Mouse (Mus musculus): ENCODE measurements around the gene Cnrip1. TPM values are rescaled to one million over a fixed set of nuclear protein-coding genes. Genes with fewer than 3 reads are reported as not detected.
"Not testable (repeated sequence)": the region's sequence is repeated elsewhere in the genome, so short reads cannot be mapped to it uniquely, and the experiment has no call there.

Cnrip1 gene
- polyA plus RNA-seq, 1 experiment from 2014 or later, result 20.8 TPM

- Histone ChIP-seq H3K9me3 (no peaks in the 10 kb centered on the region), H3K27me3 (no peaks in the 10 kb centered on the region), H3K9ac (no peak overlapping the region), H3K4me3 (no peak overlapping the region), H3K4me1 (no peaks in the 10 kb centered on the region), H3K4me2 (no peak overlapping the region), H3K36me3 (no peaks in the 10 kb centered on the region), H3K27ac (no peak overlapping the region)
- 87% methylated on average over 2 of the region's 2 CpGs for WGBS
- no peak for ATAC-seq (ENCODE audit: insufficient number of reproducible peaks, low FRiP score, low TSS enrichment, low read depth)
Measured at GRCm38 (mm10) chr11:17045806-17046205, 5.6 kb upstream of the Cnrip1 start.

GRCm38 (mm10) chr11:17052476-17053049, 1.2 kb downstream of the Cnrip1 start:
- no peak for ATAC-seq (ENCODE audit: insufficient number of reproducible peaks, low FRiP score, low TSS enrichment, low read depth)
- no peaks in the 10 kb centered on the region for H3K27me3 ChIP-seq
- H3K9ac ChIP-seq, result peak overlapping the region; percentile 43
- H3K4me3 ChIP-seq, result peak overlapping the region; percentile 47
- no peak overlapping the region for H3K27ac ChIP-seq
- H3K4me2 ChIP-seq, result peak overlapping the region; percentile 64
- no peaks in the 10 kb centered on the region for H3K36me3 ChIP-seq
- H3K9me3 ChIP-seq, result no peaks in the 10 kb centered on the region
- 15% methylated on average over 6 of the region's 6 CpGs for WGBS
- H3K4me1 ChIP-seq, result peaks cover 17% of the 10 kb centered on the region; the same call in 1 of the 2 replicates

- not testable (repeated sequence) for H3K36me3 ChIP-seq; H3K27ac ChIP-seq; H3K4me3 ChIP-seq; H3K9ac ChIP-seq; ATAC-seq (ENCODE audit: insufficient number of reproducible peaks, low FRiP score, low TSS enrichment, low read depth); H3K9me3 ChIP-seq; H3K4me2 ChIP-seq; H3K4me1 ChIP-seq; H3K27me3 ChIP-seq
- 86% methylated on average over 2 of the region's 2 CpGs for WGBS
Measured at GRCm38 (mm10) chr11:17069360-17069759, 18.0 kb downstream of the Cnrip1 start.

- H3K4me3 ChIP-seq, result no peak overlapping the region
- 79% methylated on average over 2 of the region's 2 CpGs for WGBS
- no peak overlapping the region for H3K4me2 ChIP-seq
- no peak for ATAC-seq (ENCODE audit: insufficient number of reproducible peaks, low FRiP score, low TSS enrichment, low read depth)
- H3K27me3 ChIP-seq, result no peaks in the 10 kb centered on the region
- no peak overlapping the region for H3K27ac ChIP-seq
- no peaks in the 10 kb centered on the region for H3K36me3 ChIP-seq
- no peaks in the 10 kb centered on the region for H3K4me1 ChIP-seq
- no peaks in the 10 kb centered on the region for H3K9me3 ChIP-seq
- no peak overlapping the region for H3K9ac ChIP-seq
Measured at GRCm38 (mm10) chr11:17075656-17076055, 24.3 kb downstream of the Cnrip1 start.

- ATAC-seq (ENCODE audit: insufficient number of reproducible peaks, low FRiP score, low TSS enrichment, low read depth), result no peak
- H3K4me3 ChIP-seq, result no peak overlapping the region
Measured at GRCm38 (mm10) chr11:17082086-17082485, 30.7 kb downstream of the Cnrip1 start.

GRCm38 (mm10) chr11:17082953-17083352, 31.6 kb downstream of the Cnrip1 start:
- ATAC-seq (ENCODE audit: insufficient number of reproducible peaks, low FRiP score, low TSS enrichment, low read depth), result peak; percentile 69; the same call in 1 of the 2 replicates
- WGBS, result 21% methylated on average over 2 of the region's 2 CpGs
- H3K27me3 ChIP-seq, result no peaks in the 10 kb centered on the region

More at GRCm38 (mm10) chr11:17082086-17082485, 30.7 kb downstream of the Cnrip1 start:
- no peaks in the 10 kb centered on the region for H3K27me3 ChIP-seq
- 54% methylated on average over 3 of the region's 3 CpGs for WGBS
- no peaks in the 10 kb centered on the region for H3K36me3 ChIP-seq
- peaks cover 18% of the 10 kb centered on the region for H3K4me1 ChIP-seq
- H3K4me2 ChIP-seq, result no peak overlapping the region
- no peaks in the 10 kb centered on the region for H3K9me3 ChIP-seq
- H3K27ac ChIP-seq, result no peak overlapping the region
- no peak overlapping the region for H3K9ac ChIP-seq

GRCm38 (mm10) chr11:17083455-17083854, 32.1 kb downstream of the Cnrip1 start:
- H3K36me3 ChIP-seq, result no peaks in the 10 kb centered on the region
- no peaks in the 10 kb centered on the region for H3K27me3 ChIP-seq
- peak; percentile 71 for ATAC-seq (ENCODE audit: insufficient number of reproducible peaks, low FRiP score, low TSS enrichment, low read depth)
- no peak overlapping the region for H3K4me3 ChIP-seq
- peaks cover 18% of the 10 kb centered on the region for H3K4me1 ChIP-seq
- no peak overlapping the region for H3K9ac ChIP-seq
- H3K9me3 ChIP-seq, result no peaks in the 10 kb centered on the region
- H3K4me2 ChIP-seq, result no peak overlapping the region
- 63% methylated on average over 3 of the region's 3 CpGs for WGBS
- no peak overlapping the region; the same call in 1 of the 2 replicates for H3K27ac ChIP-seq

More at GRCm38 (mm10) chr11:17082953-17083352, 31.6 kb downstream of the Cnrip1 start:
- H3K4me2 ChIP-seq, result no peak overlapping the region
- H3K4me3 ChIP-seq, result no peak overlapping the region
- peaks cover 18% of the 10 kb centered on the region for H3K4me1 ChIP-seq
- H3K27ac ChIP-seq, result no peak overlapping the region
- no peaks in the 10 kb centered on the region for H3K36me3 ChIP-seq
- no peaks in the 10 kb centered on the region for H3K9me3 ChIP-seq
- H3K9ac ChIP-seq, result no peak overlapping the region

- Histone ChIP-seq H3K4me3 (no peak overlapping the region), H3K9ac (no peak overlapping the region), H3K27me3 (no peaks in the 10 kb centered on the region), H3K27ac (no peak overlapping the region), H3K36me3 (no peaks in the 10 kb centered on the region), H3K4me1 (peaks cover 18% of the 10 kb centered on the region), H3K9me3 (no peaks in the 10 kb centered on the region), H3K4me2 (no peak overlapping the region)
- WGBS, result 34% methylated on average over 1 of the region's 1 CpGs
- peak; percentile 55 for ATAC-seq (ENCODE audit: insufficient number of reproducible peaks, low FRiP score, low TSS enrichment, low read depth)
Measured at GRCm38 (mm10) chr11:17083866-17084265, 32.5 kb downstream of the Cnrip1 start.

- Histone ChIP-seq H3K9me3 (no peaks in the 10 kb centered on the region), H3K27me3 (no peaks in the 10 kb centered on the region), H3K27ac (no peak overlapping the region), H3K4me3 (no peak overlapping the region), H3K4me2 (no peak overlapping the region), H3K9ac (no peak overlapping the region), H3K4me1 (peaks cover 18% of the 10 kb centered on the region), H3K36me3 (no peaks in the 10 kb centered on the region)
- WGBS, result 4% methylated on average over 5 of the region's 5 CpGs
- ATAC-seq (ENCODE audit: insufficient number of reproducible peaks, low FRiP score, low TSS enrichment, low read depth), result no peak
Measured at GRCm38 (mm10) chr11:17086106-17086505, 34.7 kb downstream of the Cnrip1 start.

GRCm38 (mm10) chr11:17106936-17107335, 55.5 kb downstream of the Cnrip1 start:
- no peaks in the 10 kb centered on the region for H3K4me1 ChIP-seq
- no peak overlapping the region for H3K4me3 ChIP-seq
- no peak overlapping the region for H3K9ac ChIP-seq
- H3K36me3 ChIP-seq, result no peaks in the 10 kb centered on the region
- H3K4me2 ChIP-seq, result no peak overlapping the region
- H3K27me3 ChIP-seq, result no peaks in the 10 kb centered on the region
- no peak overlapping the region for H3K27ac ChIP-seq
- WGBS, result 69% methylated on average over 5 of the region's 5 CpGs
- H3K9me3 ChIP-seq, result no peaks in the 10 kb centered on the region
- no peak for ATAC-seq (ENCODE audit: insufficient number of reproducible peaks, low FRiP score, low TSS enrichment, low read depth)

GRCm38 (mm10) chr11:17107359-17107758, 56.0 kb downstream of the Cnrip1 start:
- no peaks in the 10 kb centered on the region for H3K4me1 ChIP-seq
- H3K4me3 ChIP-seq, result no peak overlapping the region
- no peaks in the 10 kb centered on the region for H3K27me3 ChIP-seq
- H3K9ac ChIP-seq, result no peak overlapping the region
- H3K9me3 ChIP-seq, result no peaks in the 10 kb centered on the region
- no peak overlapping the region for H3K27ac ChIP-seq
- ATAC-seq (ENCODE audit: insufficient number of reproducible peaks, low FRiP score, low TSS enrichment, low read depth), result no peak
- WGBS, result 76% methylated on average over 6 of the region's 6 CpGs
- H3K4me2 ChIP-seq, result no peak overlapping the region
- no peaks in the 10 kb centered on the region for H3K36me3 ChIP-seq

GRCm38 (mm10) chr11:17112419-17113090, 61.2 kb downstream of the Cnrip1 start:
- no peak for ATAC-seq (ENCODE audit: insufficient number of reproducible peaks, low FRiP score, low TSS enrichment, low read depth)
- H3K4me1 ChIP-seq, result no peaks in the 10 kb centered on the region
- H3K9ac ChIP-seq, result no peak overlapping the region
- no peak overlapping the region for H3K27ac ChIP-seq
- H3K27me3 ChIP-seq, result no peaks in the 10 kb centered on the region
- no peaks in the 10 kb centered on the region for H3K9me3 ChIP-seq
- no peak overlapping the region for H3K4me3 ChIP-seq
- H3K36me3 ChIP-seq, result no peaks in the 10 kb centered on the region
- no peak overlapping the region for H3K4me2 ChIP-seq
- 87% methylated on average over 1 of the region's 1 CpGs for WGBS

Measured in limb, embryonic 15.5 days (tissue).